Mouse (Mus musculus) bone marrow, adult 2 months (tissue): ENCODE measurements around the gene Atf6. TPM values are rescaled to one million over a fixed set of nuclear protein-coding genes. Genes with fewer than 3 reads are reported as not detected.

Experiments used
- H3K27ac ChIP-seq: fragments of 200-500 bp; 2 replicates; pipeline ENCODE4 v1.5.1; 2012; ENCODE audit warnings: low read depth, mild to moderate bottlenecking, control low read depth, inconsistent platforms, low read length; ENCODE audit not compliant: control insufficient read depth, poor library complexity, insufficient read depth
- H3K4me1 ChIP-seq: fragments of 200-500 bp; 2 replicates; pipeline ENCODE4 v1.6.1; 2011; ENCODE audit warnings: low read length; ENCODE audit not compliant: control insufficient read depth, insufficient read depth
- H3K4me3 ChIP-seq: fragments of 200-500 bp; replicated peaks from 2 replicates; pipeline ENCODE3; 2011; ENCODE audit warnings: mild to moderate bottlenecking, low read depth, low read length, control low read depth; ENCODE audit not compliant: control insufficient read depth
- CTCF ChIP-seq: fragments of 200-500 bp; IDR thresholded peaks from 2 replicates; pipeline ENCODE4 v1.5.1; 2011; ENCODE audit warnings: low read length, control low read depth; ENCODE audit not compliant: control insufficient read depth, insufficient read depth
- POLR2A ChIP-seq: fragments of 200-500 bp; IDR thresholded peaks from 2 replicates; pipeline ENCODE4 v1.6.1; 2011; ENCODE audit warnings: low read depth, mild to moderate bottlenecking, control low read depth, low read length, borderline replicate concordance; ENCODE audit not compliant: control insufficient read depth
- WGBS: fragments of 180-500 bp; shearing (Covaris S2); methylation state at CpG from one replicate; pipeline ENCODE4 v1.1.7; 2018; 5-methylcytosine and 5-hydroxymethylcytosine counted together
- polyA plus RNA-seq: library from polyadenylated mRNA; stranded (reverse); fragments of >200 nt; gene quantifications from 2 replicates; pipeline ENCODE4 v1.2.4, GENCODE M21; 2011; ENCODE audit warnings: low replicate concordance; ENCODE audit not compliant: missing spikeins, insufficient read depth, insufficient read length

Gene Atf6
- polyA plus RNA-seq: 3.8 and 7.7 TPM in 2 replicates

GRCm38 (mm10) chr1:170867691-170868105, at the start of gene Atf6:
Gene Atf6 (minus strand): TSS chr1:170867771.
- TF ChIP-seq POLR2A (peak; percentile 67), CTCF (no peak)
- H3K4me1 ChIP-seq: peaks cover 3% of the 10 kb centered on the region
- WGBS: 0% methylated on average over 25 of the region's 25 CpGs
- peak within 1 kb of the TSS; percentile 88 for H3K27ac ChIP-seq
- H3K4me3 ChIP-seq: peak within 1 kb of the TSS; percentile 99

DNA sequence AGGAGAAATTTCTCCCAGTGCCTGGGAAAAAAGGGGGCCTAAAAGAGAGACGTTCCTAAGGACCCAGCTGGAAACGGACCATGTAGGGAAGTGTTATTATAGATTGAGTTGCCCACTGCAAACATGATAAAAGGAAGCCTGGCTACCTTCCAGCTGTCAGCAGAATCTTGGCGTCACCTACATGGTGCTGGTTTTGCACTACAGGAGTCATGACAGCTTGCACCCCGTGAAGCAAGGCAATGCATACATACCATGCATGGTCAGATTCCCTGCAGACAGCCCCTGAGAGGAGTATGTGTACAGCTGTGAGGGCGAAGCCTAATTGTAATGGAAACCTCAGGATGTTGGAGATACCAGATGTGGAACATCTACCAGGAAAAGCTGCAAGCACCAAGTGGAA, 48.1 kb upstream of the Atf6 start:
- 60% methylated on average over 5 of the region's 5 CpGs for WGBS
- no peak for TF ChIP-seq POLR2A
- Histone ChIP-seq H3K4me3 (no peak overlapping the region), H3K4me1 (peaks cover 3% of the 10 kb centered on the region), H3K27ac (no peak overlapping the region)

DNA sequence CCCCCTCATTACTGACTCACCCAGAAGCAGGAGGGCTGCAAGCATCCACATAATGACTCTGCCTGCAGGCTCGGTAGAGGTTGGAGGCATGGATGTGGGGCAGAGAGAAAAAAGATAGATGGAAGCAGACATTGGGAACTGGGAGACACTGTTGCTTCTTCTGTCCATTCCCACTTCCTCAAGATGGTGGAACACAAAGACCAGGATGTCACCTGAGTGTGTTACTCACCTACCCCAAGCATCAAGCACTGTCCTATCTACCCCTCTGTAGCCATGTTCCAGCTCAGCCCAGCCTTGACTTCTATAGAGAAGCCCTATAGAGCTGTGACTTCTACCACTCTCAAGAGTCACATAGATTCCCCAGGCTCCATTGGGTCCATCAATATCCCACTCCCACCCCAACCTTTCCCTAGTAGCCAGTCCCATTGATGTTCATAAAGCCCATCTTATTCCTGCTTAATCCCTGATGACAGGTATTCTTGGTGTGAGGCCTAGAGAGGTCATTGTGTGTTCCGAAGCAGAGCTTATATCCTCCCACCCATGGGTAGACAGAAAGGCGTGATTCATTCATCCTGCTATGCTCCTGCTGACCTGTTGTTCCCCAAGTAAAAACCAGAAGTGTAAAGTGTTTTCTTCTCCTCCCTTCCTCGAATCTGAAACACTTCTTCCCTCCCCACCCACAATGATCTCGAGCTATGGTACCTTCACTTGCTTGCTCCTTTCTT, 45.5 kb upstream of the Atf6 start, which contains the start of gene Fcrlb:
Gene Fcrlb, minus strand, starts transcription at position 51 of the 725 bp plus-strand sequence.
- Histone ChIP-seq H3K27ac (no peak within 1 kb of the TSS), H3K4me1 (0 out of 2 replicates have a peak, but pooled peaks cover 2% of the 10 kb centered on the region), H3K4me3 (no peak within 1 kb of the TSS)
- WGBS: 63% methylated on average over 5 of the region's 5 CpGs
- no peak for TF ChIP-seq CTCF
- TF ChIP-seq POLR2A: no peak

DNA sequence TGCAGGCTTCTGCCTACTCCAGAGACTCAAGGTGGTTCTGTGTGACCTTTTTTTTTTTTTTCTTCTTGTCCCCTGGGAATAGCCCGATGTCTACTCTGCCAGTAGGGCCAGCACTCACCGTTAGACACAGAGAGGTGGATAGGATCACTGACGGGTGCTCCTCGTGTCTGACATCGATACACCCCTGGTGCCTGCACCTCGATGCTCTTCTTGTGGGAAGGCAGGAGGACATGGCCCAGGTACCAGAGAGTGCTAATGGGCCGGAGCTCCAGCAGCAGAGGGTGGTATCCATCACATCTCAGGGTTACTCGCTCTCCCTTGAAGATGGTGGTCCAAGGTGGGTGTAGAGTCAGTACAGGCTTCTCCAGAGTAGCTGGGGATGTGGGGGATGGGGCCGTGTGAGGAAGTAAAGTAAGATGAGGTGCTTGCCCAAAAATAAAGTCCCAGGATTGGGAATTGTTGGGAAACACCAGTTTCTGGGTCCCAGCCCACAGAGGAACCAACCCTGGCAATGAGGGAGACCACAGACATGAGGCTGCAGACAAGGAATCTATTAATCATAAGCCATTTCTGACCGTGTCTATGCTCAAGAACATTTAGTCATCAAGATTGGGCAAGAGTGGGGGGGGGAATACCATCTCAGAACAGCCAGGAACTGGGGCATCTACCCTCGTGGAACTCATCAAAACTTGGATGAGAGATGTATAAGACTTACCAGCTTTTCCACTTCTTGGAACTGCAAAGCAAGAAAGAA, 44.5 kb upstream of the Atf6 start:
- TF ChIP-seq POLR2A: no peak
- TF ChIP-seq CTCF: no peak
- 66% methylated on average over 11 of the region's 11 CpGs for WGBS
- Histone ChIP-seq H3K4me1 (0 out of 2 replicates have a peak, but pooled peaks cover 2% of the 10 kb centered on the region), H3K27ac (no peak overlapping the region), H3K4me3 (no peak overlapping the region)

GRCm38 (mm10) chr1:170908341-170908740, 40.8 kb upstream of the Atf6 start:
- H3K4me3 ChIP-seq: peak overlapping the region; percentile 29
- no peak overlapping the region; the same call in 1 of the 2 replicates for H3K27ac ChIP-seq
- 8% methylated on average over 21 of the region's 21 CpGs for WGBS
- no peak for TF ChIP-seq CTCF
- TF ChIP-seq POLR2A: no peak
- H3K4me1 ChIP-seq: peaks cover 3% of the 10 kb centered on the region

- Histone ChIP-seq H3K4me3 (peak overlapping the region; percentile 29), H3K27ac (peak overlapping the region; percentile 20; the same call in 1 of the 2 replicates), H3K4me1 (peaks cover 3% of the 10 kb centered on the region)
- WGBS: 1% methylated on average over 71 of the region's 71 CpGs
- TF ChIP-seq POLR2A: no peak
- TF ChIP-seq CTCF: no peak
Measured at GRCm38 (mm10) chr1:170907456-170908191, 40.1 kb upstream of the Atf6 start.

- Histone ChIP-seq H3K27ac (no peak overlapping the region; the same call in 1 of the 2 replicates), H3K4me3 (no peak overlapping the region), H3K4me1 (peaks cover 3% of the 10 kb centered on the region)
- 31% methylated on average over 11 of the region's 11 CpGs for WGBS
- no peak for TF ChIP-seq POLR2A
- TF ChIP-seq CTCF: no peak
Measured at GRCm38 (mm10) chr1:170907111-170907455, 39.5 kb upstream of the Atf6 start.

DNA sequence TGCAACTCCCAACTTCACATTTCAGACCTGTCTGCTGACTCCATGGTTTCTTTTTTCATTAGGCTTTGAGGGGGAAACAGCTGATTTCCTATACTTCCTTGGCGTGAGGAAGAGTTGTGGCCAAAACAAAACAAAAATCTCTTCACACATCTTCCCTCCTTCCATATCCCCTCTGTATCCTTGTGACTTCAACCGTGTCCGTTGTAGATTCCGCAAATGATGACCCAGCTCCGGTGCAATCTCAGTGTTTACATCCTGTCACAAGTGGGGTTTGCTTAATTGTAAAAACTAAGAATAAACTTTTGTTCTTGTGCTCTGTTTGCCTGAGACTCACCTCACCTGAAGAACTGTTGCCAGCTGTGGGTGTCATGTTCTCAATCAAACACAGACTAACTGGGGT, 35.9 kb upstream of the Atf6 start:
- TF ChIP-seq CTCF (no peak), POLR2A (no peak)
- H3K4me1 ChIP-seq: peaks cover 4% of the 10 kb centered on the region
- no peak overlapping the region for H3K4me3 ChIP-seq
- 46% methylated on average over 5 of the region's 5 CpGs for WGBS
- no peak overlapping the region for H3K27ac ChIP-seq
